In the genomic region with DNA sequence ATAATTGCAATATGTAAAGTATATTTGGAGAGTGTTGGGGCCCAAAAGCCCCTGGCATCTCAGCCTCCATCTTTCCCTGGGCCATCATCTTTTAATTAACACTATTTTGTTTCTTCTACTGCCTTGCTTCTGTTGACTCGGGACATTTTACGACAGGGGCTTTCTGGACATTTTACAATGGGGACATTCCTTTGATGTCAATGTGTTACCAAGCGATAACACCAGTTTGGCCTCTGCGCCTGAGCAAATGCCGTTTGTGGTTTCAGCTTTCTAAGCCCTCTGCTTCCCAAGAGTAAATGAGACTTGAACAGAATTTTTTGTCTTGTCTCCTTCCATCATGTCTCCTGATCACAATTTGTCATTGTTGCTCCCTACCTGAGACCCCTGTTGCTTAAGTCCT, we compare ENCODE assay signal across 23 mouse cellular contexts. TPM values are rescaled to one million over a fixed set of nuclear protein-coding genes. Genes with fewer than 3 reads are reported as not detected.
DNase-seq lines count a peak whose midpoint lies in the region; ATAC-seq and TF ChIP-seq lines count a peak whose summit lies in the region.
"Had no signal": no experiment of that assay in that cellular context is flagged by ENCODE, and none has a peak within 500 bp of the region (broad histone marks: within the 10 kb centered on the region; RNA-seq: fewer than 3 reads in every experiment).

No protein-coding gene starts in this region.

- H3K4me3 ChIP-seq in liver, embryonic 14.5 days (ENCODE audit: insufficient read depth in 1 of 2, low read depth in 2 of 2, low read length in 2 of 2), result no peak overlapping the region
- H3K4me3 ChIP-seq in hindbrain, embryonic 11.5 days (ENCODE audit: low read depth, low read length), result no peak overlapping the region
- H3K4me3 ChIP-seq: embryonic facial prominence, embryonic 10.5 days; heart, embryonic 13.5 days; hindbrain, embryonic 12.5 days had no signal

- H3K9ac ChIP-seq in liver, embryonic 14.5 days (replicated peaks), result no peak overlapping the region
- H3K9ac ChIP-seq in hindbrain, embryonic 11.5 days (ENCODE audit: low read depth, low read length), result no peak overlapping the region
- H3K9ac ChIP-seq: heart, embryonic 13.5 days; hindbrain, embryonic 12.5 days had no signal

- H3K4me1 ChIP-seq in liver, embryonic 14.5 days (replicated peaks; ENCODE audit: control insufficient read depth in 2 of 2, insufficient read depth in 2 of 2, low read length in 1 of 2), result peaks cover 2 to 7% of the 10 kb centered on the region in 2 experiments; a peak in 3 of 4 replicates
- H3K4me1 ChIP-seq in hindbrain, embryonic 11.5 days (replicated peaks; ENCODE audit: control insufficient read depth, insufficient read depth, low read length), result no peaks in the 10 kb centered on the region
- H3K4me1 ChIP-seq: embryonic facial prominence, embryonic 10.5 days; heart, embryonic 13.5 days; hindbrain, embryonic 12.5 days had no signal

- no peaks in the 10 kb centered on the region for H3K27me3 ChIP-seq in liver, embryonic 14.5 days (ENCODE audit: control insufficient read depth, insufficient read depth, low read length)
- no peaks in the 10 kb centered on the region for H3K27me3 ChIP-seq in hindbrain, embryonic 11.5 days (ENCODE audit: control insufficient read depth, insufficient read depth, low read length)
- H3K27me3 ChIP-seq: heart, embryonic 13.5 days; hindbrain, embryonic 12.5 days had no signal

- peak; percentile 51 for TF ChIP-seq EP300 in liver, embryonic 14.5 days (IDR thresholded peaks at IDR 0.05; ENCODE audit: low read depth)

- H3K9me3 ChIP-seq in liver, embryonic 14.5 days (ENCODE audit: control insufficient read depth, low read length), result no peaks in the 10 kb centered on the region
- no peaks in the 10 kb centered on the region for H3K9me3 ChIP-seq in hindbrain, embryonic 11.5 days (ENCODE audit: control insufficient read depth, low read length)
- H3K9me3 ChIP-seq: embryonic facial prominence, embryonic 10.5 days; G1E; heart, embryonic 13.5 days; hindbrain, embryonic 12.5 days had no signal

- TF ChIP-seq CTCF in liver, embryonic 14.5 days (IDR thresholded peaks at IDR 0.05; ENCODE audit: low read depth), result no peak

- ATAC-seq in liver, embryonic 14.5 days (ENCODE audit: insufficient read depth), result peak; percentile 53; the same call in 1 of the 2 replicates
- ATAC-seq in hindbrain, embryonic 11.5 days (ENCODE audit: low FRiP score), result no peak
- ATAC-seq: CD4-positive, CD25-positive, alpha-beta regulatory T cell, adult 4 months; forebrain, embryonic 14.5 days; hindbrain, embryonic 16.5 days; inflammation-experienced regulatory T-cells, adult 6 months had no signal

- WGBS in liver, embryonic 14.5 days (ENCODE audit: insufficient replicate concordance), result 13% methylated on average over 5 of the region's 5 CpGs
- WGBS in hindbrain, embryonic 11.5 days, result 62% methylated on average over 5 of the region's 5 CpGs

- DNase-seq in embryo, embryonic 10 days (ENCODE audit: low spot score), result peak; percentile 24
- no peak for DNase-seq in embryo, embryonic 9.5 days (ENCODE audit: extremely low spot score)
- DNase-seq in liver, result peak; percentile 32
- peak; percentile 10 to 43 (median 12) for DNase-seq in liver, embryonic 14.5 days (ENCODE audit: low read depth in 3 of 3, low spot score in 3 of 3)
- DNase-seq in right cerebral cortex, postnatal 36 days (ENCODE audit: low spot score in 2 of 2), result no peak
- DNase-seq in hindbrain, embryonic 11.5 days (ENCODE audit: low spot score), result no peak
- no peak for DNase-seq in gastrocnemius, adult 18-20 months (ENCODE audit: low spot score)
- DNase-seq: adrenal gland, postnatal 14 days; B cell, adult 2 months; cerebellum, adult 2 months; cerebellum, postnatal 10 days; gastrocnemius, postnatal 10 days; heart, postnatal 36 days had no signal

- no peak overlapping the region for H3K27ac ChIP-seq in liver, embryonic 14.5 days
- H3K27ac ChIP-seq in hindbrain, embryonic 11.5 days (ENCODE audit: low read depth, low read length), result no peak overlapping the region
- H3K27ac ChIP-seq: embryonic facial prominence, embryonic 10.5 days; heart, embryonic 13.5 days; hindbrain, embryonic 12.5 days had no signal

- H3K36me3 ChIP-seq in liver, embryonic 14.5 days (replicated peaks; ENCODE audit: control insufficient read depth, insufficient read depth, low read depth), result no peaks in the 10 kb centered on the region
- H3K36me3 ChIP-seq in hindbrain, embryonic 11.5 days (ENCODE audit: control insufficient read depth, insufficient read depth, low read length), result no peaks in the 10 kb centered on the region
- H3K36me3 ChIP-seq: embryonic facial prominence, embryonic 10.5 days; G1E; heart, embryonic 13.5 days; hindbrain, embryonic 12.5 days had no signal

- no peak overlapping the region; the same call in 1 of the 2 replicates for H3K4me2 ChIP-seq in liver, embryonic 14.5 days (ENCODE audit: low read depth)
- H3K4me2 ChIP-seq in hindbrain, embryonic 11.5 days (replicated peaks; ENCODE audit: low read depth, low read length), result no peak overlapping the region
- H3K4me2 ChIP-seq: heart, embryonic 13.5 days; hindbrain, embryonic 12.5 days had no signal

RNA-seq across cellular contexts. Expression of gene Creb3l2, which starts 41.3 kb away (rescaled TPM):
- 1.8 and 1.9 TPM in 2 replicates for polyA plus RNA-seq in liver, embryonic 14.5 days (2012; rRNA removed)
- polyA plus RNA-seq in liver, embryonic 14.5 days (2014; fragmentation: Nextera tagmentation; extraction: Ambion mirVana), result 2.7 TPM in 2 replicates
- 7.6 and 10.4 TPM in 2 replicates for polyA plus RNA-seq in hindbrain, embryonic 11.5 days (2014; fragmentation: Nextera tagmentation; extraction: Ambion mirVana)
- 10 to 100 TPM; 11.9 to 13.2 TPM for total RNA-seq in gastrocnemius, adult 18-20 months (2021)
- polyA plus RNA-seq: G1E had no signal

RNA-seq across cellular contexts. Expression of gene Akr1d1, which starts 46.7 kb away (rescaled TPM):
- polyA plus RNA-seq in liver, embryonic 14.5 days (2012; rRNA removed), result 1.4 and 1.7 TPM in 2 replicates
- polyA plus RNA-seq in liver, embryonic 14.5 days (2014; fragmentation: Nextera tagmentation; extraction: Ambion mirVana), result 2.5 and 2.6 TPM in 2 replicates
- polyA plus RNA-seq in hindbrain, embryonic 11.5 days (2014; fragmentation: Nextera tagmentation; extraction: Ambion mirVana), result not detected in 2 replicates
- total RNA-seq in gastrocnemius, adult 18-20 months (2021), result not detected
- total RNA-seq: G1E; heart, postnatal 36 days had no signal
- polyA plus RNA-seq: CD4-positive, CD25-positive, alpha-beta regulatory T cell, adult 4 months; cerebellum, adult 2 months; embryonic facial prominence, embryonic 10.5 days; embryonic facial prominence, embryonic 14.5 days; forebrain, embryonic 14.5 days; G1E; heart, embryonic 13.5 days; heart, postnatal 0 days; hindbrain, embryonic 12.5 days; hindbrain, embryonic 16.5 days; inflammation-experienced regulatory T-cells, adult 6 months had no signal

Comparison
In these comparisons a context has a peak if more than half of its experiments do, and no peak if none do; other contexts are left out.
1. DNase-seq: peak in embryo, embryonic 10 days (single experiment), liver (single experiment) and liver, embryonic 14.5 days (3 of 3); none in embryo, embryonic 9.5 days (single experiment), right cerebral cortex, postnatal 36 days (0 of 2), hindbrain, embryonic 11.5 days (single experiment) and gastrocnemius, adult 18-20 months (single experiment).